Mouse (Mus musculus) limb, embryonic 15.5 days (tissue): ENCODE measurements around the gene Ttll5. TPM values are rescaled to one million over a fixed set of nuclear protein-coding genes. Genes with fewer than 3 reads are reported as not detected.

Source experiments
- ATAC-seq: fragments of 200-750 bp; cut with Nextera tagmentation; 2 replicates; pipeline ENCODE4 v1.8.0; 2017; ENCODE audit warnings: low read depth, moderate TSS enrichment; ENCODE audit not compliant: insufficient number of reproducible peaks, low FRiP score, low TSS enrichment
- H3K27ac ChIP-seq: fragments of 300-500 bp; sonication (generic); 2 replicates; pipeline ENCODE4 v1.5.1; 2015; ENCODE audit warnings: moderate library complexity, mild to moderate bottlenecking, inconsistent platforms
- H3K27me3 ChIP-seq: fragments of 300-500 bp; sonication (generic); 2 replicates; pipeline ENCODE4 v1.6.1; 2015; ENCODE audit warnings: inconsistent platforms
- H3K36me3 ChIP-seq: fragments of 300-500 bp; sonication (generic); 2 replicates; pipeline ENCODE4 v1.6.1; 2015; ENCODE audit warnings: inconsistent platforms
- H3K4me1 ChIP-seq: fragments of 300-500 bp; sonication (generic); 2 replicates; pipeline ENCODE4 v1.6.1; 2015; ENCODE audit warnings: inconsistent platforms
- H3K4me2 ChIP-seq: fragments of 300-500 bp; sonication (generic); 2 replicates; pipeline ENCODE4 v1.6.1; 2015; ENCODE audit warnings: mild to moderate bottlenecking, inconsistent platforms
- H3K4me3 ChIP-seq: fragments of 300-500 bp; sonication (generic); 2 replicates; pipeline ENCODE4 v1.5.1; 2015; ENCODE audit warnings: mild to moderate bottlenecking, inconsistent platforms
- H3K9ac ChIP-seq: fragments of 300-500 bp; sonication (generic); 2 replicates; pipeline ENCODE4 v1.6.1; 2015; ENCODE audit warnings: inconsistent platforms
- H3K9me3 ChIP-seq: fragments of 300-500 bp; sonication (generic); 2 replicates; pipeline ENCODE4 v1.6.1; 2016; ENCODE audit warnings: inconsistent platforms
- WGBS: fragments of 180-500 bp; shearing (Covaris S2); methylation state at CpG from one replicate; pipeline ENCODE4 v1.1.7; 2015; 5-methylcytosine and 5-hydroxymethylcytosine counted together
- polyA plus RNA-seq: library from polyadenylated mRNA; unstranded; fragments of >200 nt; fragmentation: Nextera tagmentation; extraction: Ambion mirVana; gene quantifications from 2 replicates; pipeline ENCODE4 v1.2.1, GENCODE M21; 2015

Ttll5 gene
- polyA plus RNA-seq, 1 experiment from 2014 or later = 13.0 TPM

DNA sequence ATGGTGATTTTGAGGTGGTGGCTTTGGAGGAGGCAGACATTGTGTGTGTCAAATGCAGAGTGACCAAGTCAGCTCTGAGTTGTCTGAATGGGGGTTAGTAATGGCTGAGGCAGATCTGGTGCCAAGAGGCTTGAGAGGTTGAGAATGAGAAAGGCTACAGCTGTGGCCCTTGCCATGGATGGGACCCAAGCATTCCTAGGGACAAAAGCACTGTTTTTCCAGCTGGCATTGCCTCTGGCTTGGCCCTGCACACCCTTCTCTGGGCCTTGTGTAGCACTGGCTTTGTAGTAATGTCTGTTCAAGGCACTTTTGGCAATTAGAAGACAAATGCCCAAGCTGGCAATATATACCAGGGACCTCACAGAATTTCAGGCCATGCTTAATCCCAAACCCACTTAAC lies 13.5 kb upstream of the Ttll5 start:
- no peak overlapping the region for H3K4me3 ChIP-seq
- no peak overlapping the region for H3K9ac ChIP-seq
- ATAC-seq = no peak
- H3K36me3 ChIP-seq = peaks cover 50% of the 10 kb centered on the region
- H3K9me3 ChIP-seq = no peaks in the 10 kb centered on the region
- no peaks in the 10 kb centered on the region for H3K4me1 ChIP-seq
- H3K27me3 ChIP-seq = no peaks in the 10 kb centered on the region
- no peak overlapping the region for H3K27ac ChIP-seq
- H3K4me2 ChIP-seq = no peak overlapping the region

DNA sequence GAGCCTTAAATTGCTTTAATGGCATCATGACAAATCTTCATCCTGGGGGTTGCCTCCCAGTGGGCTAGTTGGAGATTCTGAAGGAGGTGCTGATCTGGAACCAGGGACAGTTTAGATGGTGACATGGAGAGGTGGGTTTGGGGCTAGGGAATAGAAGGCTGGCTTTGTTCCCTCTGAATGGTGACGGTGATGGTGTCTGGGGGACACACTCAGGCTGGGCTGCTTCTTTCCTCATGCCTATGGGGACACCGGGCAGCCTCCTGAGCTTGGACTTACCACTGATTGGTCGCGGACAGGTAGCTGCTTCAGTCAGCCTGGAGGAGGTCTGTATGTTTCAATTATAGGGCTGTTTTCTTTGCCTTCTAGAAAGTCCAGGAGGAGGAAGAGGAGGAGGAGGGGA lies 12.8 kb upstream of the Ttll5 start:
- no peak overlapping the region for H3K4me2 ChIP-seq
- ATAC-seq = no peak
- no peak overlapping the region for H3K4me3 ChIP-seq
- H3K9me3 ChIP-seq = no peaks in the 10 kb centered on the region
- H3K27me3 ChIP-seq = no peaks in the 10 kb centered on the region
- WGBS = 94% methylated on average over 4 of the region's 4 CpGs
- no peaks in the 10 kb centered on the region for H3K4me1 ChIP-seq
- peaks cover 56% of the 10 kb centered on the region for H3K36me3 ChIP-seq
- no peak overlapping the region for H3K9ac ChIP-seq
- H3K27ac ChIP-seq = no peak overlapping the region

DNA sequence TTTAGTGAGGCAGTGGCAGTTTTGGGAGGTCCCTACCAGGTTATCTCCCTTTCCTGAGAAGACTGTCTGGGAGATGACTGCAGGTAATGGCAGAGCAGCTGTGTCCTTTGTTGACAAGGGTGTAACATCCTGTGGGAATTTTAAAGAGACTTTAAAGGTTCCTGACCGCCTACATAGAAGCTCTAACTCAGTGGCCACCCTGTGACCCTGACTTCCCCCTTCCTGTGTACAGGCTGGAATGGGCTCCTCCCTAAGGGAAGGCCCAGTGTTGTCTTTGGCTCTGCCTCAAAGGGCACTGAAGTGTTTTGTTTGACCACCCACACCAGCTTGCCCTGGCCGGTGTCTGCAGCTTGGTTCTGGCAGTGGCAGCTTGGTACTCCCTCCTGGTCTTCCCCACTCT lies 10.9 kb upstream of the Ttll5 start:
- H3K4me3 ChIP-seq = no peak overlapping the region
- no peak overlapping the region for H3K27ac ChIP-seq
- no peaks in the 10 kb centered on the region for H3K27me3 ChIP-seq
- ATAC-seq = no peak
- peaks cover 70% of the 10 kb centered on the region for H3K36me3 ChIP-seq
- 67% methylated on average over 2 of the region's 2 CpGs for WGBS
- H3K4me1 ChIP-seq = no peaks in the 10 kb centered on the region
- H3K9ac ChIP-seq = no peak overlapping the region
- H3K9me3 ChIP-seq = no peaks in the 10 kb centered on the region
- H3K4me2 ChIP-seq = no peak overlapping the region

DNA sequence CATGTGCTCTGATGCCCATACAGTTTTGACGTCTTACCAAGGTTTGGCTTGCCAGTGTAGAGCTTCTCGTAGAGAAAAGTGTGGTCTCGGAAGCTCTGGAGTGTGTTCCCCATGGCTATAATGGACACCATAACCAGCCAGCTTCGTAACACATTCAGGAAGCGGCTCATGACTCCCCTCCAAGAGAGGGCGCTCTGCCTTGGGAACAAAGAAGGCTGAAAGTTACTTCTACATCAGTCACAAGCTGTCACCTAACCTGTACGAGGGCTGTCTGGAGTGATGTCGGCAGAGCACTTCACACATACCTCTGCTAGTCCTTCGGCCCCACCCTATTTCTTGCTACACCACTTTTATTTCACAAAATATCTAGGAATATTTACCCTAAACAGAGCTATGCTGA lies 2.4 kb upstream of the Ttll5 start:
- H3K4me3 ChIP-seq = no peak overlapping the region
- ATAC-seq = no peak
- H3K4me1 ChIP-seq = peaks cover 11% of the 10 kb centered on the region
- peaks cover 45% of the 10 kb centered on the region for H3K36me3 ChIP-seq
- no peak overlapping the region for H3K27ac ChIP-seq
- no peak overlapping the region for H3K4me2 ChIP-seq
- no peaks in the 10 kb centered on the region for H3K9me3 ChIP-seq
- 77% methylated on average over 9 of the region's 9 CpGs for WGBS
- H3K9ac ChIP-seq = no peak overlapping the region
- no peaks in the 10 kb centered on the region for H3K27me3 ChIP-seq

DNA sequence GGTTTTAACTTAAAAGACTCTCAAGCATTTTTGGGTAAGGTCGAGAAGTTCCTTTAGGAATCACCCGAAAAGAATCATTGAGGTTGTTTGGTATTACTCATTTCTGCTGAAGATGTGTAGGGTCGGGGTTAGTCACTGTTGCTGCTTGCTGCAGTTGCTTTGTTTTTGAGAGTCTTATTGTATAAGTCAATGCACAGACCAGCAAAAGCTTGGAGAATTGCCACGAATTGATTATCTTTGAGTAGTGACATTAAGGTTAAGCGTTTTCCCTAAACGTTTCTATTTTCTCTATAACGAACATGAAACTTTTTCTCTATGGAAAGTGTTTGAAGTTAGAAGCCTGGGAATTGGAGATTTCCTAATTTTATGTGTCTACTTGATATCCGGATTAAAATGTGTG lies 902 bp downstream of the Ttll5 start:
- Histone ChIP-seq H3K4me2 (peak overlapping the region; percentile 69), H3K9ac (peak overlapping the region; percentile 68), H3K4me3 (peak overlapping the region; percentile 93), H3K36me3 (peaks cover 33% of the 10 kb centered on the region), H3K27ac (peak overlapping the region; percentile 97), H3K27me3 (no peaks in the 10 kb centered on the region), H3K4me1 (peaks cover 11% of the 10 kb centered on the region), H3K9me3 (no peaks in the 10 kb centered on the region)
- 11% methylated on average over 8 of the region's 8 CpGs for WGBS
- no peak for ATAC-seq

DNA sequence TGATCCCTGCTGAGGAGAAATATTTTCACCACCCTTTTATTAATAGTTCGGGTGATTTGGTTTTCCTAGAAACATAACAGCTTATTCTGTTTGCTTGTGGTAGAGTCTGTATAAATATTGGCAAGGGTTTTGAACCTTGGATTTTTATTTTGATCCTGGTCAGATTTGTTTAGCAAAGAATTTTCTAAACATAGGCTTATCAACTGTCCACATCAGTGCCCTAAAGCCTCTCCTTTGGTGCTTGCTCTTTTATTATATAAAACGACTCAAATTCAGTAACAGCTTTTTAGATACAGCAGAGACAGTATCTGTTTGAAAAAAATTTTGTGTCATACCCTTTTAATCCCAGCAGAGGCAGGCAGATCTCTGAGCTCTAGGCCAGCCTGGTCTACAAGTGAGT lies 1.4 kb downstream of the Ttll5 start:
- peak overlapping the region; percentile 93; the same call in 1 of the 2 replicates for H3K4me3 ChIP-seq
- 62% methylated on average over 2 of the region's 2 CpGs for WGBS

DNA sequence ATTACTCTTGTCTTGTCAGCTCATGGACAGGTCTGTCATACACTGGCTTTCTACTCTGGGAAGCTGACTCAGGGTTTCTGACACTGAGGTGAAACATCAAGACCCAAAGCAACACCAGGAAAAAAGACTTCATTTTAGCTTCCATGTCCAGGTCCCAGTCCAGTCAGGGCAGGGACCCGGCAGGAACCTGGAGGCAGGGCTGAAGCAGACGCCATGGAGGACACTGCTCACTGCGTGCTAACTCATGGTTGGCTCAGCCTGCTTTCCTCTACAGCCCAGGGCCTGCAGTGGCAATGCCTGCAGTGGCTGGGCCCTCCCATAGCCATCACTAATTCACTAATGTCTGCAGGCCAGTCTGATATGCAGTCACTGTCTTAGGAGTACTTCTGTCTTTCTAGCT lies 4.4 kb downstream of the Ttll5 start:
- Histone ChIP-seq H3K9me3 (no peaks in the 10 kb centered on the region), H3K4me2 (no peak overlapping the region), H3K36me3 (peaks cover 26% of the 10 kb centered on the region), H3K4me1 (peaks cover 2% of the 10 kb centered on the region), H3K4me3 (no peak overlapping the region), H3K27me3 (no peaks in the 10 kb centered on the region), H3K9ac (no peak overlapping the region), H3K27ac (no peak overlapping the region)
- ATAC-seq = no peak
- WGBS = 90% methylated on average over 3 of the region's 3 CpGs

More for the DNA sequence above, 1.4 kb downstream of the Ttll5 start:
- H3K36me3 ChIP-seq = peaks cover 33% of the 10 kb centered on the region
- no peak overlapping the region for H3K27ac ChIP-seq
- no peaks in the 10 kb centered on the region for H3K9me3 ChIP-seq
- no peak overlapping the region for H3K9ac ChIP-seq
- no peak for ATAC-seq
- H3K4me2 ChIP-seq = peak overlapping the region; percentile 69; the same call in 1 of the 2 replicates
- peaks cover 11% of the 10 kb centered on the region for H3K4me1 ChIP-seq
- H3K27me3 ChIP-seq = no peaks in the 10 kb centered on the region

DNA sequence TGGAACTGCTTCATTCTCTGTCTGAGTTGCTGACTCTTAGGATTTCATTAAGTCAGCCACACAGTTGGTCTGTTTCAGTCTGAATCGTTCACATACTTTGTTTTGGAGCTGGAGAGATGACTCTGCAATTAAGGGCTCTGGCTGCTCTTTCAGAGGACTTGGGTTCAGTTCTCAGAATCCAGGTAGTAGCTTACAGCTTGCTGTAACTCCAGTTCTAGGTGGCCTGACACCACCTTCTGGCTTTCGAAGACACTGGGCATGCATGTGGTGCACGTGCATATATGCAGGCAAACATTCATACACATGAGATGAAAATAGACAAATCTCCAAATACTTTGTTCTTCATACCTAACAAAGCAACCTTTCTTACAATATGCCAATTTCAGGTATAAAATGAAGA lies 5.4 kb downstream of the Ttll5 start:
- no peak overlapping the region for H3K4me3 ChIP-seq
- no peaks in the 10 kb centered on the region for H3K9me3 ChIP-seq
- ATAC-seq = no peak
- peaks cover 33% of the 10 kb centered on the region for H3K36me3 ChIP-seq
- no peak overlapping the region for H3K27ac ChIP-seq
- no peak overlapping the region for H3K4me2 ChIP-seq
- H3K27me3 ChIP-seq = no peaks in the 10 kb centered on the region
- no peaks in the 10 kb centered on the region for H3K4me1 ChIP-seq
- no peak overlapping the region for H3K9ac ChIP-seq
- 84% methylated on average over 3 of the region's 3 CpGs for WGBS

DNA sequence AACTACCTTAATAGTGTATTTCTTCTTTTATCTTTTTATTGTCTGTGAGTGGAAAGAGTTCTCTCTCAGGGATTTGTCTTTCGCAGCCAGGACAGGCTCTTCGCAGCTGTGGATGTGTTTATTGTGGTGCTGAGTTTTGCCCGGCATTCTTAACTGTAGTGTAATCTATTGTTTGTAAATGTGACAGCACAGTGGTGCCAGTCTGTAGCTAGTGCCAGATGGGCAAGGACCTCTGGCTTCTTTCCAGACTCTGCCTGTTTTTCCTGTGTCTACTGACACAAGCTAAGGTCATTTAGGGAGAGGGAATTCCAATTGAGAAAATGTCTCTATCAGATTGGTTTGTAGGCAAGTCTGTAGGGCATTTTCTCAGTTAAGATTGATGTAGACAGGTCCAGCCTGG lies 6.2 kb downstream of the Ttll5 start:
- no peaks in the 10 kb centered on the region for H3K4me1 ChIP-seq
- 86% methylated on average over 3 of the region's 3 CpGs for WGBS
- no peak overlapping the region for H3K4me2 ChIP-seq
- no peak overlapping the region for H3K9ac ChIP-seq
- H3K9me3 ChIP-seq = no peaks in the 10 kb centered on the region
- no peak for ATAC-seq
- no peak overlapping the region for H3K27ac ChIP-seq
- H3K27me3 ChIP-seq = no peaks in the 10 kb centered on the region
- H3K36me3 ChIP-seq = peaks cover 34% of the 10 kb centered on the region
- no peak overlapping the region for H3K4me3 ChIP-seq

DNA sequence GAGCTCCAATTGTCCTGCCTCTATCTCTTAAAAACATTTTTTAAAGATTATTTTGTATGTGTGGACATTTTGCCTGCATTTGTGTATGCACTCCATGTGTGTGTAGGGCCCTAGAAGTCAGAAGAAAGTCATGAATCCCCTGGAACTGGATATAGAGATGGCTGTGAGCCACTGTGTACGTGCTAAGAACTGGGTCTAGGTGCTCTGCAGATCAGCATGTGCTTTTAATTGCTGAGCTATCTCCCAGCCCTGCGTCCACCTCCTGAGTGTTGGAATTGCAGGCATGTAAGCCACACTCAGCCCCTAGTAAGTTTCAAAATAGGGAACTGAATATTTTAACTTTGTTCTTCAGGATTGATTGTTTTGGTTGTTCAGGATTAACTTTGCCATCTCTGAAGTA lies 10.1 kb downstream of the Ttll5 start:
- WGBS = 76% methylated on average over 2 of the region's 2 CpGs
- Histone ChIP-seq H3K27me3 (no peaks in the 10 kb centered on the region), H3K9me3 (no peaks in the 10 kb centered on the region), H3K36me3 (peaks cover 20% of the 10 kb centered on the region; the same call in 1 of the 2 replicates), H3K9ac (no peak overlapping the region), H3K27ac (no peak overlapping the region), H3K4me3 (no peak overlapping the region), H3K4me2 (no peak overlapping the region), H3K4me1 (no peaks in the 10 kb centered on the region)
- no peak for ATAC-seq

DNA sequence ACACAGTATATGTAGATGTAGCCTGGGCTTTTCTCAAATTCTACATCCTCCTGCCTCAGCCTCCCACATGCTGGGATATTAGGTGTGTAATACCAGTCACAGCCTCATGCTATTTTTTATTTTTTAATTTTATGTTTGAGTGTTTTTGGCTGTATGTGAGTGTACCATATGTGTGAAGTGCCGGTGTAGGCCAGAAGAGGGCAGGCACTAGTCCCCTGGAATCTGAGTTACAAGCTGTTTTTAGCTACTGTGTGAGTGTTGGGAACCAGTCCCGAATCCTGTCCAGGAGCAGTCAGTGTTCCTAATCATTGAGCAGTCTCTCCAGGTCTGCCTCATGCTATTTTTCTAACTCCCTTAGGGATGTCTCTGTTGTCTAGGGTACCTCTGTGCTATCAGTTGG lies 13.3 kb downstream of the Ttll5 start:
- 80% methylated on average over 2 of the region's 2 CpGs for WGBS
- no peak overlapping the region for H3K4me3 ChIP-seq
- H3K27me3 ChIP-seq = no peaks in the 10 kb centered on the region
- peaks cover 14% of the 10 kb centered on the region; the same call in 1 of the 2 replicates for H3K36me3 ChIP-seq
- no peak overlapping the region for H3K4me2 ChIP-seq
- H3K9me3 ChIP-seq = no peaks in the 10 kb centered on the region
- H3K27ac ChIP-seq = no peak overlapping the region
- ATAC-seq = no peak
- H3K4me1 ChIP-seq = no peaks in the 10 kb centered on the region
- no peak overlapping the region for H3K9ac ChIP-seq

DNA sequence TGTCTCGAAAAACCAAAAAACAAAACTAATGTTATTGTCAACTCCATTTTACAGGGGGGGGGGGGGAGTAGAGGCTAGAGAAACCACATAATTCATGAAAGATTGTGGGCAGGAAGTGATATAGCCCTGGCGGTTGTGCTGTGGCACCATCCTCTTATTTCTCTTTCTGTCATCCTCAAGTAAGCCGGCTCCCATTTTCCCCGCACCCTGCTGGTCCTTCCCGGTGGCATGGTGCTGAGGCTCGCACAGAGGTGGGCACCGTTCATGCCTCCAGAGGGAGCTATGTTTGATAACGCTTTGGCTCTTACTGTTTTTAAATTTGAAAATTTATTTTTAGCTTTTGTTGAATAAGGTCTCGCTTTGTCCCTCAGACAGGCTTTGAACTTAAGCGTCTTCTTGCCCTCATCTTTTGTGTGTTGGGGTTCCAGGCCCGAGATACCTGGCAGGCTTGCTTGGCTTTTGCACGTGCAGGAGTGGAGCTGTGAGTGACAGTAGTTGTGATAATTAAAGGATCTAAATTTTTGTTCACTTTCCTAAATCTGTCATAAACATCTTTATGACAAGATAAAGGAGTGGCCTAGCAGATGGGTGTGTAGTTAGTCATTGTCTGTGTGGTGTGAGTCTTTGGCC lies 15.0 kb downstream of the Ttll5 start:
- no peak overlapping the region for H3K4me3 ChIP-seq
- no peaks in the 10 kb centered on the region for H3K27me3 ChIP-seq
- no peak for ATAC-seq
- no peaks in the 10 kb centered on the region for H3K4me1 ChIP-seq
- no peak overlapping the region for H3K4me2 ChIP-seq
- WGBS = 85% methylated on average over 12 of the region's 12 CpGs
- no peaks in the 10 kb centered on the region for H3K9me3 ChIP-seq
- no peak overlapping the region for H3K27ac ChIP-seq
- peaks cover 11% of the 10 kb centered on the region; the same call in 1 of the 2 replicates for H3K36me3 ChIP-seq
- no peak overlapping the region for H3K9ac ChIP-seq
